In genomic region chr11:11954606-11955005, GRCm38 (mm10) we compare ENCODE assay signal across 21 mouse cellular contexts. TPM values are rescaled to one million over a fixed set of nuclear protein-coding genes. Genes with fewer than 3 reads are reported as not detected.
DNase-seq lines count a peak whose midpoint lies in the region; ATAC-seq and TF ChIP-seq lines count a peak whose summit lies in the region.
"Had no signal": no experiment of that assay in that cellular context is flagged by ENCODE, and none has a peak within 500 bp of the region (broad histone marks: within the 10 kb centered on the region; RNA-seq: fewer than 3 reads in every experiment).

No protein-coding gene starts in this region.

- no peak for TF ChIP-seq CTCF in lung, postnatal 0 days (IDR thresholded peaks at IDR 0.05)

- no peaks in the 10 kb centered on the region for H3K9me3 ChIP-seq in heart, embryonic 13.5 days
- no peaks in the 10 kb centered on the region for H3K9me3 ChIP-seq in lung, postnatal 0 days (ENCODE audit: low read length)
- no peaks in the 10 kb centered on the region for H3K9me3 ChIP-seq in limb, embryonic 11.5 days (ENCODE audit: control insufficient read depth, low read length)
- H3K9me3 ChIP-seq: G1E; midbrain, embryonic 10.5 days had no signal

- intact Hi-C loops in heart, postnatal 36 days (cut with DNase I), result no loop called here
- intact Hi-C loops in left cerebral cortex, postnatal 36 days (cut with DNase I), result no loop called here
- intact Hi-C loops in gastrocnemius, postnatal 14 days (cut with DNase I; ENCODE audit: low total_unique reads), result no loop called here

- no peak for TF ChIP-seq EP300 in lung, postnatal 0 days (IDR thresholded peaks at IDR 0.05)

- no peak overlapping the region for H3K4me3 ChIP-seq in heart, embryonic 13.5 days
- no peak overlapping the region for H3K4me3 ChIP-seq in lung, postnatal 0 days (ENCODE audit: low read depth, low read length)
- no peak overlapping the region for H3K4me3 ChIP-seq in limb, embryonic 11.5 days (ENCODE audit: low read depth, low read length)
- H3K4me3 ChIP-seq: erythroblast, embryonic 14.5 days; midbrain, embryonic 10.5 days had no signal

- no peak overlapping the region for H3K4me2 ChIP-seq in heart, embryonic 13.5 days
- no peak overlapping the region for H3K4me2 ChIP-seq in lung, postnatal 0 days (replicated peaks; ENCODE audit: low read depth, low read length)
- no peak overlapping the region for H3K4me2 ChIP-seq in limb, embryonic 11.5 days (ENCODE audit: low read depth, severe bottlenecking)
- H3K4me2 ChIP-seq: hindbrain, embryonic 14.5 days had no signal

- no peak for DNase-seq in heart, postnatal 36 days
- no peak for DNase-seq in lung, postnatal 0 days (ENCODE audit: low spot score)
- DNase-seq in lung, postnatal 4 days, result no peak
- no peak for DNase-seq in limb, embryonic 11.5 days (ENCODE audit: low spot score)
- no peak for DNase-seq in left cerebral cortex, adult 8-10 months (ENCODE audit: low spot score in 2 of 2)
- DNase-seq in left cerebral cortex, postnatal 36 days (ENCODE audit: low spot score in 2 of 2), result no peak
- DNase-seq in gastrocnemius, postnatal 14 days, result no peak
- DNase-seq: cerebellum, adult 18-20 months; gastrocnemius, postnatal 10 days; kidney, adult 9 months; kidney, postnatal 4 days; liver; lung, adult 2 months had no signal

- ATAC-seq in heart, embryonic 13.5 days (ENCODE audit: extremely low read depth, insufficient number of reproducible peaks, low FRiP score, low TSS enrichment), result no peak
- ATAC-seq in lung, postnatal 0 days, result no peak
- no peak for ATAC-seq in limb, embryonic 11.5 days (ENCODE audit: insufficient number of reproducible peaks, low FRiP score, low TSS enrichment, low read depth)
- ATAC-seq: forebrain, embryonic 16.5 days had no signal

- peaks cover 63% of the 10 kb centered on the region for H3K36me3 ChIP-seq in heart, embryonic 13.5 days
- H3K36me3 ChIP-seq in lung, postnatal 0 days (ENCODE audit: insufficient read depth, low read length), result 0 out of 2 replicates have a peak, but pooled peaks cover 5% of the 10 kb centered on the region
- peaks cover 3% of the 10 kb centered on the region; the same call in 1 of the 2 replicates for H3K36me3 ChIP-seq in limb, embryonic 11.5 days (ENCODE audit: control insufficient read depth, insufficient read depth, low read length)
- H3K36me3 ChIP-seq: G1E had no signal

- WGBS in heart, embryonic 13.5 days, result 85% methylated on average over 6 of the region's 6 CpGs
- WGBS in lung, postnatal 0 days, result 76% methylated on average over 6 of the region's 6 CpGs
- WGBS in limb, embryonic 11.5 days, result 94% methylated on average over 6 of the region's 6 CpGs

- H3K4me1 ChIP-seq in heart, embryonic 13.5 days, result peaks cover 92% of the 10 kb centered on the region
- peaks cover 12% of the 10 kb centered on the region; the same call in 1 of the 2 replicates for H3K4me1 ChIP-seq in lung, postnatal 0 days (ENCODE audit: insufficient read depth, low read depth, low read length)
- H3K4me1 ChIP-seq in limb, embryonic 11.5 days (ENCODE audit: control insufficient read depth, insufficient read depth, low read length), result peaks cover 4% of the 10 kb centered on the region; the same call in 1 of the 2 replicates

- peak overlapping the region; percentile 98 for H3K27ac ChIP-seq in heart, embryonic 13.5 days (replicated peaks)
- peak overlapping the region; percentile 29; the same call in 1 of the 2 replicates for H3K27ac ChIP-seq in lung, postnatal 0 days (ENCODE audit: low read length)
- H3K27ac ChIP-seq in limb, embryonic 11.5 days (replicated peaks; ENCODE audit: low read depth, low read length), result peak overlapping the region; percentile 72
- H3K27ac ChIP-seq: hindbrain, embryonic 14.5 days had no signal

- H3K27me3 ChIP-seq in heart, embryonic 13.5 days (replicated peaks), result no peaks in the 10 kb centered on the region
- no peaks in the 10 kb centered on the region for H3K27me3 ChIP-seq in lung, postnatal 0 days (replicated peaks; ENCODE audit: insufficient read depth, low read length)
- no peaks in the 10 kb centered on the region for H3K27me3 ChIP-seq in limb, embryonic 11.5 days (ENCODE audit: control insufficient read depth, insufficient read depth, low read length)

- H3K9ac ChIP-seq in heart, embryonic 13.5 days, result peak overlapping the region; percentile 75
- H3K9ac ChIP-seq in lung, postnatal 0 days (replicated peaks; ENCODE audit: low read depth), result no peak overlapping the region
- H3K9ac ChIP-seq in limb, embryonic 11.5 days (ENCODE audit: low read length), result no peak overlapping the region
- H3K9ac ChIP-seq: hindbrain, embryonic 14.5 days had no signal

RNA-seq across cellular contexts. Expression of gene Ddc, which starts 56.7 kb away (rescaled TPM):
- 64.6 and 78.2 TPM in 2 replicates for polyA plus RNA-seq in heart, embryonic 13.5 days (2015; fragmentation: Nextera tagmentation; extraction: Ambion mirVana)
- total RNA-seq in heart, postnatal 36 days (2021), result 1 to 10 TPM; 2.1 to 2.4 TPM
- 12.4 and 17.6 TPM in 2 replicates for polyA plus RNA-seq in lung, postnatal 0 days (2015; fragmentation: Nextera tagmentation; extraction: Ambion mirVana)
- polyA plus RNA-seq in limb, embryonic 11.5 days (2014; fragmentation: Nextera tagmentation; extraction: Ambion mirVana), result 9.2 and 10.2 TPM in 2 replicates
- total RNA-seq in left cerebral cortex, adult 8-10 months (2022), result 1 to 10 TPM; 6.6 to 8.9 (median 7.8) TPM
- 1 to 10 TPM; 5.4 TPM for total RNA-seq in left cerebral cortex, postnatal 36 days (2021)
- total RNA-seq in gastrocnemius, postnatal 14 days (2021), result 10 to 100 TPM; 20.5 to 28.2 TPM
- total RNA-seq: common myeloid progenitor, adult 5-6 weeks; monocyte, adult 5-6 weeks had no signal

Comparison
In these comparisons a context has a peak if more than half of its experiments do, and no peak if none do; other contexts are left out.
1. H3K27ac ChIP-seq: peak in every context shown above with its lines; median percentile 98 in heart, embryonic 13.5 days; 72 in limb, embryonic 11.5 days; 29 in lung, postnatal 0 days.